Mouse (Mus musculus): ENCODE data around the gene Foxn3.
A peak's percentile ranks its signal among the peaks of the same experiment; 100 is the strongest.

Foxn3 gene

GRCm38 (mm10) chr12:99262066-99262599 lies 301.2 kb downstream of the Foxn3 start:
- DNase-seq (ENCODE audit: low read depth, low spot score), result no peak

GRCm38 (mm10) chr12:99260171-99260570 lies 303.2 kb downstream of the Foxn3 start:
- no peak for DNase-seq (ENCODE audit: low read depth, low spot score)

- no peak for DNase-seq (ENCODE audit: low read depth, low spot score)
These were observed 305.8 kb downstream of the Foxn3 start for GRCm38 (mm10) chr12:99257570-99257969.

GRCm38 (mm10) chr12:99256997-99257396 lies 306.4 kb downstream of the Foxn3 start:
- DNase-seq (ENCODE audit: low read depth, low spot score), result no peak

- no peak for DNase-seq (ENCODE audit: low read depth, low spot score)
These were observed 306.9 kb downstream of the Foxn3 start for GRCm38 (mm10) chr12:99256463-99256862.

GRCm38 (mm10) chr12:99254436-99254835 lies 308.9 kb downstream of the Foxn3 start:
- no peak for DNase-seq (ENCODE audit: low read depth, low spot score)

- no peak for DNase-seq (ENCODE audit: low read depth, low spot score)
These were observed 309.8 kb downstream of the Foxn3 start for GRCm38 (mm10) chr12:99253562-99253961.

GRCm38 (mm10) chr12:99248606-99249005 lies 314.8 kb downstream of the Foxn3 start:
- DNase-seq (ENCODE audit: low read depth, low spot score), result no peak

GRCm38 (mm10) chr12:99247939-99248338 lies 315.4 kb downstream of the Foxn3 start:
- no peak for DNase-seq (ENCODE audit: low read depth, low spot score)

GRCm38 (mm10) chr12:99246984-99247746 lies 316.2 kb downstream of the Foxn3 start:
- DNase-seq (ENCODE audit: low read depth, low spot score), result peak; percentile 81

GRCm38 (mm10) chr12:99244673-99245072 lies 318.7 kb downstream of the Foxn3 start:
- no peak for DNase-seq (ENCODE audit: low read depth, low spot score)

GRCm38 (mm10) chr12:99244264-99244663 lies 319.1 kb downstream of the Foxn3 start:
- DNase-seq (ENCODE audit: low read depth, low spot score), result no peak

GRCm38 (mm10) chr12:99243316-99243715 lies 320.1 kb downstream of the Foxn3 start:
- DNase-seq (ENCODE audit: low read depth, low spot score), result no peak

GRCm38 (mm10) chr12:99240185-99240726 lies 323.1 kb downstream of the Foxn3 start:
- no peak for DNase-seq (ENCODE audit: low read depth, low spot score)

GRCm38 (mm10) chr12:99239735-99240134 lies 323.6 kb downstream of the Foxn3 start:
- DNase-seq (ENCODE audit: low read depth, low spot score), result no peak

GRCm38 (mm10) chr12:99237497-99237896 lies 325.9 kb downstream of the Foxn3 start:
- DNase-seq (ENCODE audit: low read depth, low spot score), result no peak

- DNase-seq (ENCODE audit: low read depth, low spot score), result no peak
These were observed 329.0 kb downstream of the Foxn3 start for GRCm38 (mm10) chr12:99234346-99234745.

- peak; percentile 64 for DNase-seq (ENCODE audit: low read depth, low spot score)
These were observed 330.0 kb downstream of the Foxn3 start for GRCm38 (mm10) chr12:99233386-99233785.

- no peak for DNase-seq (ENCODE audit: low read depth, low spot score)
These were observed 330.9 kb downstream of the Foxn3 start for GRCm38 (mm10) chr12:99232478-99232877.

- DNase-seq (ENCODE audit: low read depth, low spot score), result no peak
These were observed 332.1 kb downstream of the Foxn3 start for GRCm38 (mm10) chr12:99231321-99231720.

- no peak for DNase-seq (ENCODE audit: low read depth, low spot score)
These were observed 332.7 kb downstream of the Foxn3 start for GRCm38 (mm10) chr12:99230783-99231048.

- DNase-seq (ENCODE audit: low read depth, low spot score), result no peak
These were observed 333.2 kb downstream of the Foxn3 start for GRCm38 (mm10) chr12:99229973-99230782.
